Mouse (Mus musculus) bone marrow macrophage, adult 2 months (primary cell): ENCODE measurements at regions not wholly inside any gene's neighbourhood (a gene's known extent, or its start where the extent isn't known, plus 50 kb on each side); places are given as distances from the start of the nearest gene placed in this dataset.

Source experiments
- CTCF ChIP-seq: IDR thresholded peaks from 2 replicates; pipeline ENCODE4 v1.5.1; 2012; ENCODE audit warnings: low read depth, mild to moderate bottlenecking, low read length, moderate library complexity
- POLR2A ChIP-seq: IDR thresholded peaks from 2 replicates; pipeline ENCODE4 v1.6.1; 2012; ENCODE audit warnings: mild to moderate bottlenecking, low read depth, low read length, borderline replicate concordance

- TF ChIP-seq CTCF (no peak), POLR2A (no peak)
Measured at GRCm38 (mm10) chr3:150896668-150897067, 541.0 kb upstream of the Adgrl4 start.
